Mouse (Mus musculus) R1 (cell line): ENCODE measurements around the gene Omt2a.
"Not testable (repeated sequence)": the region's sequence is repeated elsewhere in the genome, so short reads cannot be mapped to it uniquely, and the experiment has no call there.

Source experiments
- DNase-seq: peaks from one replicate; pipeline ENCODE4 v3.0.0-alpha.2; 2018; ENCODE audit warnings: low read depth, low spot score

Omt2a gene

GRCm38 (mm10) chr9:78298232-78298631 lies 16.4 kb downstream of the Omt2a start:
- no peak for DNase-seq

DNA sequence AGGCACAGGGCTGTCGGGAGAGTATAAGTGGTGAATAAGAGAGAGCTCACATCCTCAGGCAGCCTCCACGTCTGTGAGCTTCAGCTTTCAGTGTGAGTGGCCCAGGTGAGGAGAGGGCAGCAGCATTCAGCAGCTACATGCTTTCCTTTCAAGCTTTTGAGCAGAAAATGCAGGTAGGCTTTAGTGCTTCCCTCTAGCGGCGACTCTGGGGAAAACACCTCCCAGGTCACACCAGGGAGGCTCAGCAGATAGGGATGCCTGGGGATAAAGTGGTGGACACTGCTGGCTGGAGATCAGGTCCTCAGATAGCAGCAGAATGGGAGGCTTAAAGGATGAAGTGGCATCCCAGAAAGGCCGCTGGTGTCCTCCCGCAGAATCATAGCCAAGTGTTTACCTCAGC lies 18.5 kb downstream of the Omt2a start:
- peak; percentile 74 for DNase-seq

GRCm38 (mm10) chr9:78294781-78295180 lies 19.8 kb downstream of the Omt2a start:
- not testable (repeated sequence) for DNase-seq

DNA sequence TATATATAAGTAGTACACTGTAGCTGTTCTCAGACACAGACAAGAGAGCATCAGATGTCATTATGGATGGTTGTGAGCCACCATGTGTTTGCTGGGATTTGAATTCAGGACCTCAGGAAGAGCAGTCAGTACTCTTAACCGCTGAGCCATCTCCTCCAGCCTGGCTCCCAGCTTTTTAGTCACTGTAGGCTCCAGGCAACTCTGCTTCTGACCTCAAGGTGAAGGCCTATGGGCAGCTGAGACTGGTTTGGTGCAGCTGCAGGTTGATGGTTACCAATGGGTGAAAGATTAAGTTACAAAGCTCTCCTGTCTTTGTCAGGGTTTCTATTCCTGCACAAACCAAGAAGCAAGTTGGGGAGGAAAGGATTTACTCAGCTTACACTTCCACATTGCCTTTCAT lies 20.9 kb downstream of the Omt2a start:
- not testable (repeated sequence) for DNase-seq

DNA sequence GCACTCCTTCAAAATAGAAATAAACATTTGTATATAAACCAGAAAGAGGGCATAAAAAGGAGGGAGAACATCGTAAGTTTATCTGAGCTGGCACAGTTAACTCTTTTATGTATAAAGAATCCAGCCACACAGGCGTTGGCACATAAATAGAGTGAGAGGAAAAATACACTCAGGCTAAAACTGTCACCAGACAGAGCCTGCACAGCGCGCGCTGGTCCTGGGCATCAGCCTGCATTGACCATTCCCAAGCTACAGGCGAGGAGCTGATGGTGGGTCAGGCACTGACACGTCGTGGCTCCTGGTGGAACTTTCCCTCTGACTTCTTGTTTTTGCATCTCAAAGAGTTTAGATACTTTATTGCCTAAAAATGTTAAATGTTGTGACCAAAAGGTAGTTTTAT lies 22.1 kb downstream of the Omt2a start:
- not testable (repeated sequence) for DNase-seq

DNA sequence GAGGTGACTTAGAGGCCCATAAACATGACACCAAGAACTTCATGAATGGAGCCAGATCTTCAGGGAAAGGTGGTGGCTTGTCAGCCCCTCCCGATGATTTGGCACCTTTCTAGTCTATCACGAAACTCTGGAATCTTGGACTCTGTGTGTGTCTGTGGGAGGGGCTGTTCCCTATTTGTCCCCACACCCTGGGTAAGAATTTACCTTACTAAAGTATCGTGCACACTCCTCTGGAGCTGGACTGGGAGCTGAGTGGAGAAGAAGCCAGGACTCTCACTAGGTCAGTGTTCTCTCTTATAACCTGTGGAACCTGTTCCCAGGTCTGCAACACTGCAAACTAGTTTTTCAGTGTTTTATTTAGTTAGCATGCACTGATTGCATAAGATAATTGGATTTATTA lies 24.9 kb downstream of the Omt2a start, which contains the start of gene Gm10639:
Gene Gm10639, plus strand, starts transcription at position 201 of the 400 bp plus-strand sequence.
- peak; percentile 27 for DNase-seq

DNA sequence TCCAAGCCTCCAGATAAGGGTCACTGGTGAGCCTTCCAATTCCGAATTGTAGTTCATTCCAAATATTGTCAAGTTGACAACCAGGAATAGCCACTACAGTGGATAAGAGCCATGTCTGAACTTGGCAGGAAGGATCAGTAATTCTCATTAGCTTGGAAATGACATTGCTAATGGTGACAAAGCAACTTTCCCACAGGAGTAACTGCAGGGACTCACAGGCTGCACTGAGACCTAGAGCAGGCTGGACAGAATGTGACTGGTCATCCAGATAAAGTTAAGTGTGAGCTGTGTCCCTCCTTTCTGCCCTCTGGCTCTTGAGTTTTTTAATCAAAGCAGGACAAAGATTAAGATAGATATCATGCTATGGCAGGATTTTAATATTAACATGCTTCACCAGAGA lies 25.5 kb downstream of the Omt2a start:
- not testable (repeated sequence) for DNase-seq

GRCm38 (mm10) chr9:78282002-78282711 lies 32.4 kb downstream of the Omt2a start:
- not testable (repeated sequence) for DNase-seq

DNA sequence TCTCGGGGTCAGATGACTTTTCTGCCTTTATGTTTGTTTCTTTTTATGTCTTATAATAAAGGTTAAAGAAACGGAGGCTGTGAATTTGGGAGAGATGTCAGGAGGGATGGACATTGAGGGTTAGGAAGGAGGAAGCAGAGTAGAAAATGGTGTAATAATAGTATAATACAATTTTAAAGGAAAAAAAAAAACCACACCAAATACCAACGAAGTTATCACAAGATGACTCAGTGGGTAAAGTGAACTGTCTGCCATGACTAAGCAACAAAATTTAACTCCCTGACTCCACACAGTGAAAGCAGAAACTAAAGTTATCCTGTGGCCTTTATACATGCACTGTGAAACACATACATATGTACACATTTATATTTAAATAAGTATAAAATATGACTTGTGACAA lies 43.7 kb downstream of the Omt2a start:
- not testable (repeated sequence) for DNase-seq
